Mouse (Mus musculus) frontal cortex, postnatal 10 days (tissue): Measurements from ENCODE around the gene Cst3.

ENCODE experiments used
- DNase-seq, 2 experiments: peaks; one replicate each; pipeline ENCODE4 v3.0.0; 2022; ENCODE audit warnings: low spot score in 2 of 2, mixed read lengths in 1 of 2

Gene Cst3

DNA sequence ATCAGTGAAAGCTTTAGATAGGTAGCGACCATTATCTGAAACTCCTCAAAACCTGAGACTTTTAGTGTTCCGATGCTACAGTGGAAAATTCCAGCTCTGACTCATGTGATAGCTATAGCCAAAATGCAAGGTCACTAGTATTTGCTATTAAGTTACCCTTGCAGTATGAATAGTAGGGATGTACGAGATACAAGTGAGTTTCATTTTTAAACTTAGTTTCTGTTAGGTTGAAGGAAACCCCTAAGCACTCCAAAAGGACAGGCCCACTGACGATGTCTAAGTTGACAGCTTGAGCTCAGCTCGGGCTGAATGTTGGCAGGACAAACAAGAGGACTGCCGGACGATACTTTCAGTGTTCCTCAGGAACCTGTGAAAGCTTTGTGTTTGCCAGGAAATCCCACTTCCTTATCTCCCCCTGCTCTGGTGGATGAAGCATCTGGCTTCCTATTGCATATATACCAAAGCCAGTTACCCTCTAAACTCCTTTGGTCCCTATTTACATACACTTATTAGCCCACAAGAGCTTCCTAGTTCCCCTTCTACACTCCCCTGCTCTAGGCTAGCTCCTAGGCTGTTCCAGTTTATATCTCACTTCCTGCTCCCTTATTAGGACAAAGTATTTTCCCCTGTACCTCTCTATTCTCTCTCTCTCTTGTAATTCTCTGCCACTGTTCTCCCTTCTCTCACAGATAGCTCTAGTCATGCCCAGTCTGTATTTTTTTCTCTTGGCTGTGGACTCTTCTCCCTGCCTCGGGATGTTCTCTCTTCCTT lies 18.7 kb downstream of the Cst3 start:
- DNase-seq = no peak

DNA sequence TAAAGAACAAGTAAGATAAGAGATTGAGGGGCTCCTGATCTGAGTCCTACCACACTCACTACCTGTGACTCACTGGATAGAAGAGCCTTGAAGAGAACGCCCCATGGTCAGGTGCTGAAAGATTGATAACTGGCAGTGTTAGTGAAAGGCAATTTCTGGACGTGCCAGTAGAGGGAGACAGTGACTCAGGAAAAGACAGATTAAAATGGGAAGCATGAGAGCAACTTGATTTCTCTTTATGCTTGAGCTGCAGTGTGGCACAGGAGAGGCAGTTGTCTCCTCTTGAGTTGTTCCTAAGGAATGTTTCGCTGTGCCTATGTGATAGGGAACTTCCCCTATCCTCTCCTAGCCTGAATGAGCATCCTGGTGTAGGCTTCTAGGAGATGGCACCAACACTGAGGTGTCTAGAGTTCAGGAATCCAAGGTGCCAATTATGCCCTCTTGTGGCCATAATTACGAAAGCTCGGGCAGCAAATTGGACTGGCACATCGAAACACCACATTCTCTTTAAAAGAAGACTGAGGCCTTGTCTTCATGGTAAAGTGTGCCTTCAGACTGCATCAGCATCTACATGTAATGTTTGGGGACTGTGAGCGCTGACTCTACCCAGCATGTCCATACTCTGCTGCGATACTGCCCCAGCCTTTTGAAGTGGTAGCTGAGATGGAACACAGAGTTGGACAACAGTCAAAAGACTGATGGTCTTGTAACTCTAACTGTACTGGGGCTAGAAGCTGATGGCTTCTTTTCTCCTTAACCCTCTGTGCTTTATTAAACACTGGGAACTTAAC lies 24.2 kb downstream of the Cst3 start:
- peak; percentile 57 to 75 for DNase-seq

GRCm38 (mm10) chr2:148839224-148839623 lies 36.3 kb downstream of the Cst3 start:
- DNase-seq = no peak

GRCm38 (mm10) chr2:148838075-148838777 lies 37.3 kb downstream of the Cst3 start:
- DNase-seq = no peak

DNA sequence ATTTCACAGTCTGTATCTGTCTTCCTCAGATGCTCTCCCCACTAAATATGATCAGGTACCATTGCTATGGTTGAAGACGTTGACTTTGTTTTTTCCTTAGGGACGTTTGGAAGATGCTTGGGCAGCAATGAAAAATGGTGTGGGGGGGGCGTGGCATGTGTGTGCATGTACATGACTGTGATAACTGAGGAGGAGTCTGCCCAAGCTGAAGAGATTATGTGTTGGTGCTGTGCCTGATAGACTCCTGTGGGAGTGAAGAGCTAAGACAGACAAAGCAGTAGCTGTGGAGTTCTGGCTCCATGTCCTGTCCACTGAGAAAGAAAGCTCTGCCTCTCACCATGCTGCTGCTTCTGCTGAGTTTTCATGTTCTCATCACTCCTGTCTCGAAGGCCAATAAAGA lies 40.6 kb downstream of the Cst3 start, which contains the start of gene Cst9:
Gene Cst9, plus strand, starts transcription at position 236 of the 400 bp plus-strand sequence.
- no peak for DNase-seq

DNA sequence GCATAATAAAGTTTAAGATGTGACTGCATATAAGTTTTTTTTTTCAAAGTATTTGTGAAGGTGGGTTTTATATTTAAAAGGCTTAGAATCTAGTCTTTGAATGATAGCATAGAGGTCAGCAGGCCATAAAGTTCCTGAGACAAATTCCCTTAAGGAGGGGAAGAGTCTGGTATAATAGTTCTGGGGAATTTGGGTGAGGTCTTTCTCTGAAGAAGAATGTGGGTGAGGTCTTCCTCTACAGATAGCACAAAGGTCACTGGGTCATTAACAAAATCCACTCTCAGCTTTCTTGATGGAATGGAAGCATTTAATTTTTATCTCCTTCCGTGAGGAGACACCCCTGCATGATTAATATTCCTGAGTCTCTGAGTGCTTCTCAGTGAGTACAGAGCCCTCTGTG lies 49.5 kb downstream of the Cst3 start:
- no peak for DNase-seq
